Mouse (Mus musculus) G1E-ER4 (cell line): Measurements from ENCODE around the gene Auh. TPM values are rescaled to one million over a fixed set of nuclear protein-coding genes. Genes with fewer than 3 reads are reported as not detected.

Source experiments
- GATA1 ChIP-seq: IDR thresholded peaks from one replicate; pipeline ENCODE4 v1.8.0; 2012; ENCODE audit warnings: low read length, inconsistent platforms
- polyA plus RNA-seq: library from polyadenylated mRNA; stranded (reverse); fragments of >175 nt; gene quantifications from 2 replicates; pipeline ENCODE4 v1.2.3, GENCODE M21; 2012

Gene Auh
- polyA plus RNA-seq, 1 experiment, result 25.9 TPM

GRCm38 (mm10) chr13:52834591-52834990, 94.9 kb downstream of the Auh start:
- no peak for TF ChIP-seq GATA1

GRCm38 (mm10) chr13:52833748-52834147, 95.7 kb downstream of the Auh start:
- no peak for TF ChIP-seq GATA1

- TF ChIP-seq GATA1, result no peak
Measured at GRCm38 (mm10) chr13:52833220-52833619, 96.3 kb downstream of the Auh start.

GRCm38 (mm10) chr13:52832481-52833170, 96.9 kb downstream of the Auh start:
- TF ChIP-seq GATA1, result no peak

GRCm38 (mm10) chr13:52831037-52831757, 98.3 kb downstream of the Auh start:
- no peak for TF ChIP-seq GATA1

- TF ChIP-seq GATA1, result no peak
Measured at GRCm38 (mm10) chr13:52828946-52829523, 100.4 kb downstream of the Auh start.

GRCm38 (mm10) chr13:52828217-52828616, 101.3 kb downstream of the Auh start:
- no peak for TF ChIP-seq GATA1

- no peak for TF ChIP-seq GATA1
Measured at GRCm38 (mm10) chr13:52826666-52827065, 102.8 kb downstream of the Auh start.

GRCm38 (mm10) chr13:52824754-52825153, 104.7 kb downstream of the Auh start:
- TF ChIP-seq GATA1, result no peak

- TF ChIP-seq GATA1, result no peak
Measured at GRCm38 (mm10) chr13:52822165-52823149, 107.0 kb downstream of the Auh start.

GRCm38 (mm10) chr13:52821571-52821970, 107.9 kb downstream of the Auh start:
- no peak for TF ChIP-seq GATA1

GRCm38 (mm10) chr13:52819901-52820300, 109.6 kb downstream of the Auh start:
- TF ChIP-seq GATA1, result no peak

- TF ChIP-seq GATA1, result no peak
Measured at GRCm38 (mm10) chr13:52818760-52819159, 110.7 kb downstream of the Auh start.

- TF ChIP-seq GATA1, result no peak
Measured at GRCm38 (mm10) chr13:52817991-52818491, 111.4 kb downstream of the Auh start.

- no peak for TF ChIP-seq GATA1
Measured at GRCm38 (mm10) chr13:52813750-52814149, 115.7 kb downstream of the Auh start.
